Mouse (Mus musculus): ENCODE results near the gene Msl3l2.
A peak's percentile ranks its signal among the peaks of the same experiment; 100 is the strongest.

Msl3l2 gene

GRCm38 (mm10) chr10:56106333-56106995 lies at the start of gene Msl3l2:
TSS of gene Msl3l2 (plus strand) at chr10:56106917.
- DNase-seq (ENCODE audit: low read depth, low spot score), result peak; percentile 82

- no peak for DNase-seq (ENCODE audit: low read depth, low spot score)
Observed at GRCm38 (mm10) chr10:56058979-56059422, 47.7 kb upstream of the Msl3l2 start.

- no peak for DNase-seq (ENCODE audit: low read depth, low spot score)
Observed at GRCm38 (mm10) chr10:56061238-56061830, 45.4 kb upstream of the Msl3l2 start.

- DNase-seq (ENCODE audit: low read depth, low spot score), result no peak
Observed at GRCm38 (mm10) chr10:56062746-56063145, 44.0 kb upstream of the Msl3l2 start.

- DNase-seq (ENCODE audit: low read depth, low spot score), result no peak
Observed at GRCm38 (mm10) chr10:56089714-56090113, 17.0 kb upstream of the Msl3l2 start.

GRCm38 (mm10) chr10:56094586-56094985 lies 12.1 kb upstream of the Msl3l2 start:
- no peak for DNase-seq (ENCODE audit: low read depth, low spot score)

GRCm38 (mm10) chr10:56096757-56097156 lies 10.0 kb upstream of the Msl3l2 start:
- DNase-seq (ENCODE audit: low read depth, low spot score), result no peak

- no peak for DNase-seq (ENCODE audit: low read depth, low spot score)
Observed at GRCm38 (mm10) chr10:56099126-56099525, 7.6 kb upstream of the Msl3l2 start.

- no peak for DNase-seq (ENCODE audit: low read depth, low spot score)
Observed at GRCm38 (mm10) chr10:56099641-56100310, 6.9 kb upstream of the Msl3l2 start.

GRCm38 (mm10) chr10:56106996-56107334 lies 248 bp downstream of the Msl3l2 start:
- no peak for DNase-seq (ENCODE audit: low read depth, low spot score)

GRCm38 (mm10) chr10:56114951-56115635 lies 8.4 kb downstream of the Msl3l2 start:
- DNase-seq (ENCODE audit: low read depth, low spot score), result peak; percentile 74

- DNase-seq (ENCODE audit: low read depth, low spot score), result peak; percentile 8
Observed at GRCm38 (mm10) chr10:56115636-56116180, 9.0 kb downstream of the Msl3l2 start.

GRCm38 (mm10) chr10:56126972-56127371 lies 20.3 kb downstream of the Msl3l2 start:
- no peak for DNase-seq (ENCODE audit: low read depth, low spot score)

- DNase-seq (ENCODE audit: low read depth, low spot score), result no peak
Observed at GRCm38 (mm10) chr10:56129642-56130041, 22.9 kb downstream of the Msl3l2 start.

GRCm38 (mm10) chr10:56137191-56137590 lies 30.5 kb downstream of the Msl3l2 start:
- no peak for DNase-seq (ENCODE audit: low read depth, low spot score)

- DNase-seq (ENCODE audit: low read depth, low spot score), result no peak
Observed at GRCm38 (mm10) chr10:56148920-56149319, 42.2 kb downstream of the Msl3l2 start.

GRCm38 (mm10) chr10:56156956-56157355 lies 50.2 kb downstream of the Msl3l2 start:
- DNase-seq (ENCODE audit: low read depth, low spot score), result no peak

- DNase-seq (ENCODE audit: low read depth, low spot score), result no peak
Observed at GRCm38 (mm10) chr10:56158207-56158606, 51.5 kb downstream of the Msl3l2 start.

GRCm38 (mm10) chr10:56158748-56159147 lies 52.0 kb downstream of the Msl3l2 start:
- no peak for DNase-seq (ENCODE audit: low read depth, low spot score)

GRCm38 (mm10) chr10:56164411-56164810 lies 57.7 kb downstream of the Msl3l2 start:
- DNase-seq (ENCODE audit: low read depth, low spot score), result no peak

GRCm38 (mm10) chr10:56165758-56166157 lies 59.0 kb downstream of the Msl3l2 start:
- DNase-seq (ENCODE audit: low read depth, low spot score), result no peak
